Mouse (Mus musculus): ENCODE measurements around the gene Gimap5. TPM values are rescaled to one million over a fixed set of nuclear protein-coding genes. Genes with fewer than 3 reads are reported as not detected.

The Gimap5 gene
- total and polyA plus RNA-seq, 3 experiments = not detected

DNA sequence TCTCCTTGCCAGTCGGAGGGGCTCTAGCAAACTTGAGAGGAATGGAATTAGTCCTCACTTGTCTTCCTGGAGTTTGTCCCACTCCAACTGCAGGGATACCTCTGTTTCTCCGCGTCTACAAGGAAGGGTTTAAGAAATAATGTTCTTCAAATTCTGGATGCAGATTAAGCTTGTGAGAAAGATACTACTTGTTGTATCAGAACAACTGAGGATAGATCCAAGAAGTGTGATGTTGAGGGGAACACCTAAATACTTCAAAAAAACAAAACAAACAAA is 6.3 kb upstream of the Gimap5 start:
- H3K4me3 ChIP-seq (ENCODE audit: control insufficient read depth in 1 of 2, insufficient read depth in 1 of 2, low read depth in 2 of 2, low read length in 2 of 2) = no peak overlapping the region
- TF ChIP-seq ZKSCAN1 (IDR thresholded peaks at IDR 0.05; ENCODE audit: low read depth, low read length) (no peak), RAD21 (IDR thresholded peaks at IDR 0.05; ENCODE audit: low read depth, low read length) (no peak), GABPA (IDR thresholded peaks at IDR 0.05; ENCODE audit: low read depth, low read length) (no peak), BHLHE40 (IDR thresholded peaks at IDR 0.05; ENCODE audit: borderline replicate concordance, low read depth, low read length) (no peak), POLR2AphosphoS5 (IDR thresholded peaks at IDR 0.05; ENCODE audit: borderline replicate concordance, low read depth, low read length) (no peak), ZNF384 (IDR thresholded peaks at IDR 0.05; ENCODE audit: low read depth, low read length) (no peak), POLR2AphosphoS2 (IDR thresholded peaks at IDR 0.05; ENCODE audit: low read length) (no peak), CTCF (IDR thresholded peaks at IDR 0.05 in 2 of 3, conservative IDR thresholded peaks at IDR 0.05 in 1 of 3; ENCODE audit: control insufficient read depth in 1 of 3, insufficient read depth in 1 of 3, low read depth in 2 of 3, low read length in 3 of 3, poor library complexity in 1 of 3, severe bottlenecking in 1 of 3) (no peak), TAL1 (IDR thresholded peaks at IDR 0.05; ENCODE audit: low read length) (no peak), JUND (IDR thresholded peaks at IDR 0.05; ENCODE audit: low read depth, low read length) (no peak), USF1 (IDR thresholded peaks at IDR 0.05; ENCODE audit: low read depth, low read length) (no peak), UBTF (IDR thresholded peaks at IDR 0.05; ENCODE audit: borderline replicate concordance, insufficient read depth, low read depth, low read length) (no peak), NRF1 (IDR thresholded peaks at IDR 0.05; ENCODE audit: insufficient read depth, low read depth, low read length, poor library complexity, severe bottlenecking) (no peak), MAX (IDR thresholded peaks at IDR 0.05; ENCODE audit: low read length) (no peak), SMC3 (IDR thresholded peaks at IDR 0.05; ENCODE audit: low read depth, low read length) (no peak), EP300 (IDR thresholded peaks at IDR 0.05; ENCODE audit: low read depth in 1 of 2, low read length in 2 of 2) (no peak), NELFE (IDR thresholded peaks at IDR 0.05; ENCODE audit: low read depth, low read length) (no peak)

DNA sequence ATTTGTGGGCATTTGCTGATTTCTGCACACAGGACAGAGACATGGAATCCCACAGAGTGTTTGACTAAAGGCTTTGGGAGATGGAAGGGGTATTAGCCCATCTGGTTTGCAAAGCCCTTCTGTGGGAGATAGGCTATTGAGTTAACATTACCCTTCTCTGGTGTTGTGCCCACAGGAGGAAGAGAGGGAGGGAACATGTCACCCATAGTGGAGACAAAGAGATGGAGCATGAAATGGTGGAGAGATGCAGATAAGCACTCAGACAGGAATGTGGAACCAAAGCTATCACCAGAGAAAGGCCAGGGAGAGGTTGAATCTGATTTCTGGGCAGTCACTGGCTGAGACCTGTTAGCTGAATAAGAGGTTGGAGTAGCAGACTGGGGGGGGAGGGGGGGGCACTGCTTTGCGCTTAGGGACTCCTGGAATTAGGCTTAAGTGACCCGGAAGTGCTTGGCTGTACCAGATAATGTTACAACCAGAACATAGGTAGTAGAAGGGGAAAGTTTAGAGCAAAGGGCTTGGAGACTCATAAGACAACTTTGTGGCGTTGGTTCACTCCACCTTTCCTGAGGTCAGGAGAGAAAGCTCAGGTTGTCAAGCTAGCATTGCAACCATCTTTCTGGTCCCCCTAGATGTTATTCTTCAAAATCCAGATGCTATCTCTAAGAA is 5.4 kb upstream of the Gimap5 start:
- Histone ChIP-seq H3K79me2 (ENCODE audit: control insufficient read depth, insufficient read depth, low read length, poor library complexity) (no peaks in the 10 kb centered on the region), H3K9ac (ENCODE audit: control insufficient read depth, low read depth, low read length, poor library complexity, severe bottlenecking) (no peak overlapping the region), H3K9me3 (replicated peaks; ENCODE audit: insufficient read depth, low read length) (no peaks in the 10 kb centered on the region), H3K4me3 (ENCODE audit: control insufficient read depth in 1 of 2, insufficient read depth in 1 of 2, low read depth in 2 of 2, low read length in 2 of 2) (no peak overlapping the region), H3K27ac (ENCODE audit: control insufficient read depth, low read depth, low read length) (no peak overlapping the region), H3K36me3 (ENCODE audit: control insufficient read depth in 1 of 2, insufficient read depth in 2 of 2, low read length in 2 of 2) (no peaks in the 10 kb centered on the region), H3K27me3 (ENCODE audit: control insufficient read depth in 1 of 2, insufficient read depth in 2 of 2, low read length in 2 of 2) (no peaks in the 10 kb centered on the region), H3K4me1 (ENCODE audit: control insufficient read depth in 1 of 2, insufficient read depth in 2 of 2, low read length in 2 of 2) (no peaks in the 10 kb centered on the region)
- DNase-seq (ENCODE audit: low read depth, low spot score) = no peak
- no peak for TF ChIP-seq ZNF384 (IDR thresholded peaks at IDR 0.05; ENCODE audit: low read depth, low read length)
- TF ChIP-seq MAFK (IDR thresholded peaks at IDR 0.05; ENCODE audit: borderline replicate concordance, low read depth, low read length) = no peak
- no peak for TF ChIP-seq MAX (IDR thresholded peaks at IDR 0.05; ENCODE audit: low read length)
- TF ChIP-seq GATA1 (IDR thresholded peaks at IDR 0.05; ENCODE audit: low read depth, low read length) = no peak
- TF ChIP-seq MAZ (IDR thresholded peaks at IDR 0.05; ENCODE audit: low read depth, low read length) = no peak

More for the DNA sequence above, 6.3 kb upstream of the Gimap5 start:
- no peak overlapping the region for H3K9ac ChIP-seq (ENCODE audit: control insufficient read depth, low read depth, low read length, poor library complexity, severe bottlenecking)
- DNase-seq (ENCODE audit: low read depth, low spot score) = no peak
- H3K4me1 ChIP-seq (ENCODE audit: control insufficient read depth in 1 of 2, insufficient read depth in 2 of 2, low read length in 2 of 2) = no peaks in the 10 kb centered on the region
- H3K79me2 ChIP-seq (ENCODE audit: control insufficient read depth, insufficient read depth, low read length, poor library complexity) = no peaks in the 10 kb centered on the region
- H3K27me3 ChIP-seq (ENCODE audit: control insufficient read depth in 1 of 2, insufficient read depth in 2 of 2, low read length in 2 of 2) = no peaks in the 10 kb centered on the region
- no peaks in the 10 kb centered on the region for H3K36me3 ChIP-seq (ENCODE audit: control insufficient read depth in 1 of 2, insufficient read depth in 2 of 2, low read length in 2 of 2)
- H3K27ac ChIP-seq (ENCODE audit: control insufficient read depth, low read depth, low read length) = no peak overlapping the region
- no peaks in the 10 kb centered on the region for H3K9me3 ChIP-seq (replicated peaks; ENCODE audit: insufficient read depth, low read length)

All from MEL (cell line).